Mouse (Mus musculus): ENCODE results near the gene Hrasls5. TPM values are rescaled to one million over a fixed set of nuclear protein-coding genes. Genes with fewer than 3 reads are reported as not detected.

The Hrasls5 gene
- polyA plus RNA-seq (2017; shearing (Covaris generic)), result not detected

GRCm38 (mm10) chr19:7611942-7612757 is at the start of gene Hrasls5:
Hrasls5 (plus strand) TSS chr19:7612541.

DNA sequence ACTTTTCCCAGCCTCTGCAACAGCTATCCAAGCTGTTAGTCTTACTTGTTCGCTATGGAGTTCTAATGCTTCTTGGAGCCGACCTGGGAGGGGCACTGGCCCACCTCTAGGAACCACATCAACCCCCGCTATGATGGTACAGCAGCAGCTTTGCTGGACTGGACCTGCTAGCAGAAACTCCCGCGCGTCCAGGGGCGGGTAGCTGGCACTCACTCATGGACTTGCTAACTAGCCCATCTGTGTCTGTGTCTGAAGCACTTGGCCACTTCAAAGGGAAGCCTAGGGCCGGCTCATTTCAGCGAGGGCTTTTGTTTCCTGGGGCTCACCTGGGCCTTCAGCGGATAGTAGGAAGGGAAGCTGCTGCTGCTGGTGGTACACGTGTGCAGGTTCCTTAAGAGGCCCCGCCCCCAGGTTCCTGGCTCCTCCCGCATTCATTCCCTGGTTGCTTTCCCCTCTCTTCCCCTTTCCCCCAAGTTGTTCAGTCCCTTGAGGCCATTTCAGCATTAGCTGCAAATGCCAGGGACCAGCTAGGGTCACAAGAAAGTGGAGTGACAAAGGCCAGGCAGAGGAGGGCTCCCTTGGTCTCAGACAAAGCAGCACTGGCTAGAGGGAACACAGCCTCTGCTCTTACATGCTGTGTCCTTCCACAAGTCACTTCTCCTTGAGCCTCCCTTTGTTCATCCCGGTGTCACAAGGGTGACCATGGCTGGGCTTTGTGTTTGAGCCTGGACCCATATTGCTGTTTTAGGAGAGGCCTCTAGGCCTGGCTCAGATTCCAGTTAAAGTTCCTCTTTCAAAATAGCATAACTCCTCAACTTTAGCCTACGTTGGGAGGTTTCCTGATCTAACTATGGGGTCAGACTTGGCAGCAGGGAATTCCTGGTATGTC is 5.3 kb upstream of the Hrasls5 start, which contains the start of gene Lgals12:
TSS of gene Lgals12 (minus strand) at position 393 of the 889 bp plus-strand sequence.

Other genes with a start within 250 kb of the Hrasls5 start
- gene Spindoc, start 229.5 kb upstream of the Hrasls5 start, polyA plus RNA-seq (2017; shearing (Covaris generic)), result 6.5 TPM
- 0.09 TPM for gene 2700081O15Rik, start 194.9 kb upstream of the Hrasls5 start, polyA plus RNA-seq (2017; shearing (Covaris generic))
- gene Rtn3, start 129.3 kb upstream of the Hrasls5 start, polyA plus RNA-seq (2017; shearing (Covaris generic)), result 121 TPM
- gene Atl3, start 118.5 kb upstream of the Hrasls5 start, polyA plus RNA-seq (2017; shearing (Covaris generic)), result 19.6 TPM
- 125 TPM for gene Pla2g16, start 55.1 kb upstream of the Hrasls5 start, polyA plus RNA-seq (2017; shearing (Covaris generic))
- not detected for gene Lgals12, start 5.3 kb upstream of the Hrasls5 start, polyA plus RNA-seq (2017; shearing (Covaris generic))
- gene Slc22a19, start 98.8 kb downstream of the Hrasls5 start, polyA plus RNA-seq (2017; shearing (Covaris generic)), result not detected
- gene Slc22a26, start 190.1 kb downstream of the Hrasls5 start, polyA plus RNA-seq (2017; shearing (Covaris generic)), result not detected

All from activated CD4-positive, CD25-positive, alpha-beta regulatory T cell, adult 9 weeks (primary cell).